Mouse (Mus musculus): ENCODE measurements around the gene Fam102a.

GRCm38 (mm10) chr2:32582830-32583799 is 48.0 kb downstream of the Fam102a start:
- no peak for TF ChIP-seq POLR2A (IDR thresholded peaks at IDR 0.05; ENCODE audit: low read depth, low read length)
- peak; percentile 99 for TF ChIP-seq CTCF (conservative IDR thresholded peaks at IDR 0.05; ENCODE audit: insufficient read depth, insufficient read length, low read depth, low read length)

Data from kidney, adult 2 months (tissue).